In genomic region chr7:122015105-122015504, GRCm38 (mm10) we compare ENCODE assay signal across 8 mouse cellular contexts. TPM values are rescaled to one million over a fixed set of nuclear protein-coding genes. Genes with fewer than 3 reads are reported as not detected.
DNase-seq lines count a peak whose midpoint lies in the region; ATAC-seq lines count a peak whose summit lies in the region.

No protein-coding gene starts in this region.

- peak; percentile 40; the same call in 1 of the 2 replicates for ATAC-seq in megakaryocyte-erythroid progenitor cell, adult 5-6 weeks (replicated peaks; ENCODE audit: low FRiP score, low TSS enrichment, poor library complexity, severe bottlenecking)
- ATAC-seq in activated CD4-positive, CD25-positive, alpha-beta regulatory T cell, adult 4 months: no peak

- peak; percentile 73 for DNase-seq in 3T3-L1 (ENCODE audit: low read depth, low spot score)
- peak; percentile 38 for DNase-seq in ZHBTc4 (ENCODE audit: low read depth, low spot score)
- peak; percentile 15 for DNase-seq in gastrocnemius, postnatal 25 days
- peak; percentile 52 for DNase-seq in kidney, adult 18-20 months
- DNase-seq in spleen, postnatal 36 days (ENCODE audit: low spot score in 2 of 2): no peak
- DNase-seq in cerebellum, adult 9-10 months: no peak

RNA-seq across cellular contexts. Expression of gene Gga2, which starts 5.9 kb away (rescaled TPM):
- total RNA-seq in gastrocnemius, postnatal 25 days (2021): 10 to 100 TPM; 13.2 to 22.4 TPM
- total RNA-seq in megakaryocyte-erythroid progenitor cell, adult 5-6 weeks (2014; fragmentation: Nextera tagmentation): 39.0 and 40.3 TPM in 2 replicates
- total RNA-seq in megakaryocyte-erythroid progenitor cell, adult 5-6 weeks (2017): 22.4 and 23.8 TPM in 2 replicates
- polyA plus RNA-seq in activated CD4-positive, CD25-positive, alpha-beta regulatory T cell, adult 4 months (2017; shearing (Covaris generic)): 1 to 10 TPM in 1 of 2 experiments, under 1 TPM in 1; 0.83 to 2.4 TPM

RNA-seq across cellular contexts. Expression of gene Cog7, which starts 33.6 kb away (rescaled TPM):
- total RNA-seq in gastrocnemius, postnatal 25 days (2021): 1 to 10 TPM; 8.3 to 8.7 TPM
- total RNA-seq in megakaryocyte-erythroid progenitor cell, adult 5-6 weeks (2014; fragmentation: Nextera tagmentation): 15.1 and 16.2 TPM in 2 replicates
- total RNA-seq in megakaryocyte-erythroid progenitor cell, adult 5-6 weeks (2017): 10.9 and 11.2 TPM in 2 replicates
- 10 to 100 TPM in 1 of 2 experiments, 1 to 10 TPM in 1; 8.3 to 10.3 TPM for polyA plus RNA-seq in activated CD4-positive, CD25-positive, alpha-beta regulatory T cell, adult 4 months (2017; shearing (Covaris generic))

RNA-seq across cellular contexts. Expression of gene Ubfd1, which starts 51.9 kb away (rescaled TPM):
- total RNA-seq in gastrocnemius, postnatal 25 days (2021): 10 to 100 TPM; 23.5 to 24.6 TPM
- total RNA-seq in megakaryocyte-erythroid progenitor cell, adult 5-6 weeks (2014; fragmentation: Nextera tagmentation): 37.7 and 39.4 TPM in 2 replicates
- total RNA-seq in megakaryocyte-erythroid progenitor cell, adult 5-6 weeks (2017): 30.4 and 44.2 TPM in 2 replicates
- 10 to 100 TPM; 10.1 to 12.7 TPM for polyA plus RNA-seq in activated CD4-positive, CD25-positive, alpha-beta regulatory T cell, adult 4 months (2017; shearing (Covaris generic))

RNA-seq across cellular contexts. Expression of gene Ears2, which starts 52.0 kb away (rescaled TPM):
- total RNA-seq in gastrocnemius, postnatal 25 days (2021): 1 to 10 TPM; 5.4 to 6.8 TPM
- total RNA-seq in megakaryocyte-erythroid progenitor cell, adult 5-6 weeks (2014; fragmentation: Nextera tagmentation): 10.0 and 10.3 TPM in 2 replicates
- total RNA-seq in megakaryocyte-erythroid progenitor cell, adult 5-6 weeks (2017): 7.1 and 8.9 TPM in 2 replicates
- 1 to 10 TPM; 3.8 to 4.7 TPM for polyA plus RNA-seq in activated CD4-positive, CD25-positive, alpha-beta regulatory T cell, adult 4 months (2017; shearing (Covaris generic))

Comparison
In these comparisons a context has a peak if more than half of its experiments do, and no peak if none do; other contexts are left out.
1. DNase-seq: peak in 3T3-L1 (single experiment), ZHBTc4 (single experiment), gastrocnemius, postnatal 25 days (single experiment) and kidney, adult 18-20 months (single experiment); none in spleen, postnatal 36 days (0 of 2) and cerebellum, adult 9-10 months (single experiment).